In genomic region chr2:76675949-76676348, GRCm38 (mm10) we compare ENCODE assay signal across 9 mouse cellular contexts. TPM values are rescaled to one million over a fixed set of nuclear protein-coding genes. Genes with fewer than 3 reads are reported as not detected.
DNase-seq lines count a peak whose midpoint lies in the region; ATAC-seq and TF ChIP-seq lines count a peak whose summit lies in the region.
"Had no signal": no experiment of that assay in that cellular context is flagged by ENCODE, and none has a peak within 500 bp of the region (broad histone marks: within the 10 kb centered on the region; RNA-seq: fewer than 3 reads in every experiment).

No protein-coding gene starts in this region.

- H3K27me3 ChIP-seq in kidney, postnatal 0 days (ENCODE audit: insufficient read depth, low read length), result no peaks in the 10 kb centered on the region
- no peaks in the 10 kb centered on the region for H3K27me3 ChIP-seq in embryonic facial prominence, embryonic 10.5 days (replicated peaks; ENCODE audit: low read depth, poor library complexity, severe bottlenecking)
- H3K27me3 ChIP-seq in hindbrain, embryonic 15.5 days, result no peaks in the 10 kb centered on the region
- no peaks in the 10 kb centered on the region for H3K27me3 ChIP-seq in midbrain, embryonic 16.5 days (ENCODE audit: control insufficient read depth, insufficient read depth, low read depth, low read length)

- H3K27ac ChIP-seq in kidney, postnatal 0 days, result no peak overlapping the region
- H3K27ac ChIP-seq in embryonic facial prominence, embryonic 10.5 days (replicated peaks), result peak overlapping the region; percentile 91
- H3K27ac ChIP-seq in hindbrain, embryonic 15.5 days (replicated peaks), result no peak overlapping the region
- no peak overlapping the region for H3K27ac ChIP-seq in midbrain, embryonic 16.5 days (ENCODE audit: low read length)

- H3K9me3 ChIP-seq in kidney, postnatal 0 days (replicated peaks; ENCODE audit: low read length), result no peaks in the 10 kb centered on the region
- H3K9me3 ChIP-seq in embryonic facial prominence, embryonic 10.5 days, result no peaks in the 10 kb centered on the region
- no peaks in the 10 kb centered on the region for H3K9me3 ChIP-seq in hindbrain, embryonic 15.5 days
- H3K9me3 ChIP-seq in midbrain, embryonic 16.5 days (replicated peaks; ENCODE audit: control insufficient read depth, low read length, poor library complexity, severe bottlenecking), result no peaks in the 10 kb centered on the region

- DNase-seq in kidney, postnatal 0 days (ENCODE audit: low spot score), result no peak
- DNase-seq in kidney, postnatal 14 days, result no peak
- DNase-seq in embryonic facial prominence, embryonic 10.5 days (ENCODE audit: low spot score), result no peak
- DNase-seq in thymus, postnatal 0 days (ENCODE audit: low spot score), result no peak
- DNase-seq in cerebellum, adult 11-12 months, result no peak
- DNase-seq: lung, postnatal 4 days had no signal

- peak overlapping the region; percentile 88 for H3K9ac ChIP-seq in kidney, postnatal 0 days (ENCODE audit: low read depth, low read length)
- peak overlapping the region; percentile 81 for H3K9ac ChIP-seq in hindbrain, embryonic 15.5 days
- peak overlapping the region; percentile 81 for H3K9ac ChIP-seq in midbrain, embryonic 16.5 days (ENCODE audit: low read depth, low read length)

- H3K4me1 ChIP-seq in kidney, postnatal 0 days (replicated peaks; ENCODE audit: insufficient read depth, low read length), result peaks cover 11% of the 10 kb centered on the region; the same call in 1 of the 2 replicates
- H3K4me1 ChIP-seq in embryonic facial prominence, embryonic 10.5 days, result peaks cover 40% of the 10 kb centered on the region
- H3K4me1 ChIP-seq in hindbrain, embryonic 15.5 days (replicated peaks), result peaks cover 39% of the 10 kb centered on the region
- peaks cover 25% of the 10 kb centered on the region for H3K4me1 ChIP-seq in midbrain, embryonic 16.5 days (ENCODE audit: control insufficient read depth, insufficient read depth, low read length)

- H3K4me2 ChIP-seq in kidney, postnatal 0 days (ENCODE audit: low read length), result peak overlapping the region; percentile 60
- peak overlapping the region; percentile 81 for H3K4me2 ChIP-seq in hindbrain, embryonic 15.5 days
- peak overlapping the region; percentile 67 for H3K4me2 ChIP-seq in midbrain, embryonic 16.5 days (ENCODE audit: low read length)

- H3K36me3 ChIP-seq in kidney, postnatal 0 days (ENCODE audit: insufficient read depth, low read length), result 0 out of 2 replicates have a peak, but pooled peaks cover 3% of the 10 kb centered on the region
- peaks cover 31% of the 10 kb centered on the region for H3K36me3 ChIP-seq in embryonic facial prominence, embryonic 10.5 days (replicated peaks)
- H3K36me3 ChIP-seq in hindbrain, embryonic 15.5 days, result peaks cover 6% of the 10 kb centered on the region; the same call in 1 of the 2 replicates
- no peaks in the 10 kb centered on the region for H3K36me3 ChIP-seq in midbrain, embryonic 16.5 days (ENCODE audit: control insufficient read depth, insufficient read depth, low read length)

- H3K4me3 ChIP-seq in kidney, postnatal 0 days (replicated peaks; ENCODE audit: low read depth, low read length), result peak overlapping the region; percentile 83
- H3K4me3 ChIP-seq in embryonic facial prominence, embryonic 10.5 days, result peak overlapping the region; percentile 93
- H3K4me3 ChIP-seq in hindbrain, embryonic 15.5 days, result peak overlapping the region; percentile 95
- H3K4me3 ChIP-seq in midbrain, embryonic 16.5 days (ENCODE audit: low read depth, low read length), result peak overlapping the region; percentile 73

- TF ChIP-seq CTCF in kidney, postnatal 0 days (IDR thresholded peaks at IDR 0.05; ENCODE audit: low read depth), result no peak

- WGBS in kidney, postnatal 0 days, result 4% methylated on average over 4 of the region's 4 CpGs
- WGBS in embryonic facial prominence, embryonic 10.5 days, result 17% methylated on average over 4 of the region's 4 CpGs
- 14% methylated on average over 4 of the region's 4 CpGs for WGBS in hindbrain, embryonic 15.5 days
- 8% methylated on average over 4 of the region's 4 CpGs for WGBS in midbrain, embryonic 16.5 days

- ATAC-seq in kidney, postnatal 0 days (replicated peaks; ENCODE audit: low FRiP score, low read depth), result no peak
- ATAC-seq in hindbrain, embryonic 15.5 days (ENCODE audit: low FRiP score, low read depth), result no peak
- no peak for ATAC-seq in midbrain, embryonic 16.5 days
- no peak for ATAC-seq in megakaryocyte-erythroid progenitor cell, adult 5-6 weeks (replicated peaks; ENCODE audit: low FRiP score, low TSS enrichment, poor library complexity, severe bottlenecking)

RNA-seq across cellular contexts. Expression of gene Plekha3, which starts 0.9 kb away (rescaled TPM):
- 16.2 and 16.3 TPM in 2 replicates for polyA plus RNA-seq in kidney, postnatal 0 days (2015; fragmentation: Nextera tagmentation; extraction: Ambion mirVana)
- polyA plus RNA-seq in embryonic facial prominence, embryonic 10.5 days (2016; fragmentation: Nextera tagmentation; extraction: Ambion mirVana), result 12.0 TPM in 2 replicates
- polyA plus RNA-seq in hindbrain, embryonic 15.5 days (2015; fragmentation: Nextera tagmentation; extraction: Ambion mirVana), result 12.2 and 13.0 TPM in 2 replicates
- 5.5 and 6.8 TPM in 2 replicates for polyA plus RNA-seq in midbrain, embryonic 16.5 days (2015; fragmentation: Nextera tagmentation; extraction: Ambion mirVana)
- 10.2 and 11.0 TPM in 2 replicates for polyA plus RNA-seq in thymus, postnatal 0 days (2015; fragmentation: Nextera tagmentation; extraction: Ambion mirVana)
- total RNA-seq in megakaryocyte-erythroid progenitor cell, adult 5-6 weeks (2014; fragmentation: Nextera tagmentation), result 19.8 and 23.7 TPM in 2 replicates
- 20.4 and 21.8 TPM in 2 replicates for total RNA-seq in megakaryocyte-erythroid progenitor cell, adult 5-6 weeks (2017)

RNA-seq across cellular contexts. Expression of gene Fkbp7, which starts 3.0 kb away (rescaled TPM):
- polyA plus RNA-seq in kidney, postnatal 0 days (2015; fragmentation: Nextera tagmentation; extraction: Ambion mirVana), result 67.6 and 67.8 TPM in 2 replicates
- 18.9 and 24.6 TPM in 2 replicates for polyA plus RNA-seq in embryonic facial prominence, embryonic 10.5 days (2016; fragmentation: Nextera tagmentation; extraction: Ambion mirVana)
- polyA plus RNA-seq in hindbrain, embryonic 15.5 days (2015; fragmentation: Nextera tagmentation; extraction: Ambion mirVana), result 14.1 and 16.8 TPM in 2 replicates
- 8.6 and 11.8 TPM in 2 replicates for polyA plus RNA-seq in midbrain, embryonic 16.5 days (2015; fragmentation: Nextera tagmentation; extraction: Ambion mirVana)
- polyA plus RNA-seq in thymus, postnatal 0 days (2015; fragmentation: Nextera tagmentation; extraction: Ambion mirVana), result 14.2 and 14.4 TPM in 2 replicates
- total RNA-seq in megakaryocyte-erythroid progenitor cell, adult 5-6 weeks (2014; fragmentation: Nextera tagmentation), result 6.6 and 6.7 TPM in 2 replicates
- total RNA-seq in megakaryocyte-erythroid progenitor cell, adult 5-6 weeks (2017), result 8.6 and 13.0 TPM in 2 replicates

RNA-seq across cellular contexts. Expression of gene Pjvk, which starts 27.7 kb away (rescaled TPM):
- polyA plus RNA-seq in kidney, postnatal 0 days (2015; fragmentation: Nextera tagmentation; extraction: Ambion mirVana), result 2.9 and 3.0 TPM in 2 replicates
- 0.36 and 0.56 TPM in 2 replicates for polyA plus RNA-seq in embryonic facial prominence, embryonic 10.5 days (2016; fragmentation: Nextera tagmentation; extraction: Ambion mirVana)
- 0.40 and 0.51 TPM in 2 replicates for polyA plus RNA-seq in hindbrain, embryonic 15.5 days (2015; fragmentation: Nextera tagmentation; extraction: Ambion mirVana)
- 0.51 and 0.94 TPM in 2 replicates for polyA plus RNA-seq in midbrain, embryonic 16.5 days (2015; fragmentation: Nextera tagmentation; extraction: Ambion mirVana)
- 0.12 and 0.21 TPM in 2 replicates for polyA plus RNA-seq in thymus, postnatal 0 days (2015; fragmentation: Nextera tagmentation; extraction: Ambion mirVana)
- total RNA-seq in megakaryocyte-erythroid progenitor cell, adult 5-6 weeks (2014; fragmentation: Nextera tagmentation), result not detected in 2 replicates
- total RNA-seq in megakaryocyte-erythroid progenitor cell, adult 5-6 weeks (2017), result not detected in 2 replicates

RNA-seq across cellular contexts. Expression of gene Prkra, which starts 28.1 kb away (rescaled TPM):
- 61.0 and 61.3 TPM in 2 replicates for polyA plus RNA-seq in kidney, postnatal 0 days (2015; fragmentation: Nextera tagmentation; extraction: Ambion mirVana)
- polyA plus RNA-seq in embryonic facial prominence, embryonic 10.5 days (2016; fragmentation: Nextera tagmentation; extraction: Ambion mirVana), result 84.4 and 85.0 TPM in 2 replicates
- polyA plus RNA-seq in hindbrain, embryonic 15.5 days (2015; fragmentation: Nextera tagmentation; extraction: Ambion mirVana), result 101 and 103 TPM in 2 replicates
- 114 and 119 TPM in 2 replicates for polyA plus RNA-seq in midbrain, embryonic 16.5 days (2015; fragmentation: Nextera tagmentation; extraction: Ambion mirVana)
- polyA plus RNA-seq in thymus, postnatal 0 days (2015; fragmentation: Nextera tagmentation; extraction: Ambion mirVana), result 15.4 and 18.6 TPM in 2 replicates
- 27.0 and 31.1 TPM in 2 replicates for total RNA-seq in megakaryocyte-erythroid progenitor cell, adult 5-6 weeks (2014; fragmentation: Nextera tagmentation)
- 15.2 and 20.2 TPM in 2 replicates for total RNA-seq in megakaryocyte-erythroid progenitor cell, adult 5-6 weeks (2017)
